Mouse (Mus musculus): ENCODE measurements at regions not wholly inside any gene's neighbourhood (a gene's known extent, or its start where the extent isn't known, plus 50 kb on each side); places are given as distances from the start of the nearest gene placed in this dataset.

- H3K4me3 ChIP-seq, result no peak overlapping the region
- no peak overlapping the region for H3K27ac ChIP-seq
- no peak for TF ChIP-seq CTCF (IDR thresholded peaks at IDR 0.05)
- intact Hi-C loops (cut with DNase I), result no loop called here
- DNase-seq, result no peak
Observed at GRCm38 (mm10) chr8:46394750-46395149, 76.1 kb upstream of the Acsl1 start.

DNA sequence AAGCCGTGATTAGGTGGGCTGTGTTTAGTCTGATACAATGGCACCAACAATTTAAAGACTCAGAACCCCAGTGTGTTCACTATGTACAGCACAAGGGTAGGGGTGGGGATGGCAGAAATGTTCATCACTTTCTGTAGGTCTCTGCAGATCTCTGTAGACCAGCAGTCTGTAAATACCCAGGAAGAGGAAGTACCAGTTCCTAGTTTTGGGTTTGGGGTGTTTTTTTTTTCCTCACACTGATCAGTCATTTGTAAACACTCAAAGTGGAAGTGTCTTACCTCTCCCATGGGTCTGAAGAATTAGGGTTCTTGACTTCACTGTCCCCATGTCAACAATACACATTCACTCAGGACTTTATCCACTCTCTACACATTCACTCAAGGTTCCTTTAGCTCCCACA lies 75.5 kb upstream of the Acsl1 start:
- Histone ChIP-seq H3K4me3 (no peak overlapping the region), H3K27ac (no peak overlapping the region)
- intact Hi-C loops (cut with DNase I), result no loop called here
- no peak for TF ChIP-seq CTCF (IDR thresholded peaks at IDR 0.05)
- DNase-seq, result no peak

- intact Hi-C loops (cut with DNase I), result no loop called here
Observed at GRCm38 (mm10) chr8:46397081-46397480, 73.8 kb upstream of the Acsl1 start.

GRCm38 (mm10) chr8:46397777-46398176 lies 73.1 kb upstream of the Acsl1 start:
- no peak for DNase-seq
- no peak overlapping the region for H3K4me3 ChIP-seq
- intact Hi-C loops (cut with DNase I), result no loop called here
- TF ChIP-seq CTCF (IDR thresholded peaks at IDR 0.05), result no peak
- H3K27ac ChIP-seq, result no peak overlapping the region

More at GRCm38 (mm10) chr8:46397081-46397480, 73.8 kb upstream of the Acsl1 start:
- TF ChIP-seq CTCF (IDR thresholded peaks at IDR 0.05), result no peak
- DNase-seq, result no peak
- H3K27ac ChIP-seq, result no peak overlapping the region
- no peak overlapping the region for H3K4me3 ChIP-seq

- DNase-seq, result no peak
- no peak overlapping the region for H3K27ac ChIP-seq
- no peak for TF ChIP-seq CTCF (IDR thresholded peaks at IDR 0.05)
- intact Hi-C loops (cut with DNase I), result no loop called here
- H3K4me3 ChIP-seq, result no peak overlapping the region
Observed at GRCm38 (mm10) chr8:46400595-46400994, 70.2 kb upstream of the Acsl1 start.

- no peak for TF ChIP-seq CTCF (IDR thresholded peaks at IDR 0.05)
- no peak overlapping the region for H3K27ac ChIP-seq
- DNase-seq, result no peak
- H3K4me3 ChIP-seq, result no peak overlapping the region
- intact Hi-C loops (cut with DNase I), result no loop called here
Observed at GRCm38 (mm10) chr8:46403877-46404560, 66.8 kb upstream of the Acsl1 start.

DNA sequence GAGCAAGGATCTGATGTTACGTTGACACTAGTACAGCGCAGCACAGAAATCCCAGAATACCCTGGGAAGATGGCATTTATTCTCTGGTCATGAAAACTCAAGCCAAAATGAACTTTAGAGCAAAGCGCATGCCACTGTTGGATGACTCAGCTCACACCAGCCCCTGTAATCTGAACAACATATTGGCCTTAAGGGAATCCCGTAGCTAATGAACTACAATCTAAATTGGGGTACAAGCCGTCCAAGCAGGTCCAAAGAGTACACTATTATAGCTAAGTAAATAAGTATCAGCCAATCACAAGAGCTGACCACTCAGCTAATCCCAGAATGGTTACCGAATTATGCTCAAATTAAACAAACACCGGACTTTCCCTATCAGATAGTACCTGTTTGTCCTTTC lies 62.0 kb upstream of the Acsl1 start:
- H3K4me3 ChIP-seq, result no peak overlapping the region
- no peak for DNase-seq
- intact Hi-C loops (cut with DNase I), result no loop called here
- no peak overlapping the region for H3K27ac ChIP-seq
- no peak for TF ChIP-seq CTCF (IDR thresholded peaks at IDR 0.05)

DNA sequence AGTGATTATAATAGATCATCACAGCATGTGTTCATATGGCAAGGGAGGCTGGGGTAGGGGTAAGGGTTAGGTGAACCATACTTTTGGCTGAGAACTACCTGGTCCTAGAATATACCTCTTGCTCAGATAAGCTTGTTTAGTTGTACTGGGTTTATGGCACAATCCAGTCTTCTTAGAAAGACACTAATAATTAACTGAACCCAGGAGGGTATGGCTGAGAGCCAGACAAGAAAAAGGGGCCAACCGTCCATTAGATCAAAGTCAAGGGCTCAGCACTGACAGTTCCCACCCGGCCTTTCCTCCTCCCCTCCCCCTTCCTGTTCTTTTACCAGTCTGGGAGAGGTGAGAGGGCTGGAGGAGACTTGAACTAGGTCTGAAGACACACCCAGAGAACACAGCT lies 61.5 kb upstream of the Acsl1 start:
- no peak for TF ChIP-seq CTCF (IDR thresholded peaks at IDR 0.05)
- H3K27ac ChIP-seq, result no peak overlapping the region
- no peak for DNase-seq
- intact Hi-C loops (cut with DNase I), result no loop called here
- no peak overlapping the region for H3K4me3 ChIP-seq

GRCm38 (mm10) chr8:46411877-46412625 lies 58.8 kb upstream of the Acsl1 start:
- intact Hi-C loops (cut with DNase I), result no loop called here
- Histone ChIP-seq H3K4me3 (no peak overlapping the region), H3K27ac (peak overlapping the region; percentile 84; the same call in 1 of the 2 replicates)
- no peak for DNase-seq
- no peak for TF ChIP-seq CTCF (IDR thresholded peaks at IDR 0.05)

DNA sequence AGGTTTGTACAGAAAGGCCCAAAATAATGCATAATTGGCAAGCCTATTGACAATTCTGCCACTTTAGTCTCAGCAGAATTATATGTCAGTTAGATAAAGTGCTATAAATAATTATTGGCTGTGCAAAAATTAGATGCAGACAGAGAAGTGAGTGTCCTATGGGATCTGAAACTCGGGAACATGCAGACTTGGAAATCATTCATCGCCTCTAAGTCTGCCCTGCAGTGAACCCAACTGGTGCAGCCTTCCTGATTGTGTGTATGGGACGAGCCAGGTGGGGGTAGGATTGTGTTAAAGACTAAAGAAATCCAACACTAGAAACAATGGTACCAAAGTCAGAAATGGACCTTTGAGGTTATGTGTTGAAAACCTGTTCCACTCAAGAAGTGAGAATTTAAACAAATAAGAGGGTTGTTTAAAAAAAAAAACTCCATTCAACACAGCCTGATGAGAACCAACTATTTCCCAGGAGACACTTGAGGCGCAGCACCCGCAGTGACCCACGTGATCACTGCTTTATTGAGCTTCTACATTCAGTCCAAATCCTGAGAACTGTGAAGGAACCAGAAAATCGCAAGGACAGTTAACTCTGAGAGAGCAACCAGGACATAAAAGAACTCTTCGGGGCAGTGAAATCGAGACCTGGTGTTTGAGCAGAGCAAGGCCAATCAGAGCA lies 57.4 kb upstream of the Acsl1 start:
- TF ChIP-seq CTCF (IDR thresholded peaks at IDR 0.05), result no peak
- intact Hi-C loops (cut with DNase I), result loop anchor here (2.0 kb wide), 1 partner anchor 57 kb away; the partner anchor contains the start of gene Acsl1
- peak overlapping the region; percentile 84 for H3K27ac ChIP-seq
- DNase-seq, result no peak
- H3K4me3 ChIP-seq, result no peak overlapping the region

DNA sequence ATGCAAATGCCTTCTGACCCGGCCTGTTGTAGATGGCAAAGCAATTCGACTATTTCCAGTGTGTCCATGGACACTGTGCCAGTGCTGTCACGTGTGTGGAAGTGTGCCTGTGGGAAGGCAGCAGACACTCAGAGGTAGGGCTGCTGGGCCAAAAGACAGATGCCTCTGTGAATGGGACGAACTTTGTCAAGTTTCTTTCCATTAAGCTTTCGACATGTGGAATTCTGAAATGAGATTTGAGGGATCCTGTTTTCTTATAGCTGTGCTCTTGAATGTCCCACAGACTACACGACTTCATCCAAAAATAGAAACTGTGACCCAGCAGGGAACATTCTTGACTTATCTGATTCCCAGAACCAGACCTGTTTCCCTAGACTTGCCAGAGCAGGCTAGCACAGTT lies 56.0 kb upstream of the Acsl1 start:
- TF ChIP-seq CTCF (IDR thresholded peaks at IDR 0.05), result no peak
- Histone ChIP-seq H3K27ac (peak overlapping the region; percentile 84), H3K4me3 (no peak overlapping the region)
- DNase-seq, result peak; percentile 82
- intact Hi-C loops (cut with DNase I), result loop anchor here (2.0 kb wide), 1 partner anchor 56 kb away; the partner anchor contains the start of gene Acsl1

- TF ChIP-seq CTCF (IDR thresholded peaks at IDR 0.05), result no peak
- intact Hi-C loops (cut with DNase I), result no loop called here
- Histone ChIP-seq H3K4me3 (no peak overlapping the region), H3K27ac (no peak overlapping the region)
- no peak for DNase-seq
Observed at GRCm38 (mm10) chr8:46419402-46419801, 51.4 kb upstream of the Acsl1 start.

DNA sequence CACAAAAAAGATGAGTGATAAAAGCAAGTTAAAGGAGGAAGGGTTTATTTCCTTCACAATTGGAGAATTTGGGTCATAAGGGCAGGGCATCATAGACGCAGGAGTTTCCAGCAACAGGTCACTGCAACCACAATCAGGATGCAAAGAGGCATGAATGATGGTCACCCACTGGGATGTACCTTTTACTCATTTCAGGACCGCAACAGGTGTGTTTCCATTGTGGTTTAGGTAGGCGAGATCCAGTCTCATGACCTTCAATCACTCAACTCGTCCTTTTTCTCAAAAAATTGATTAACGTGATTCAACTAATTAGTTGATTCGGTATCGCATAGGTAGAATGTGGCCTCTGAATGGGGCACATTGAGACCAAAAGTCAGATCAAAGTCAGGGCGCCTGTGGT lies 50.4 kb upstream of the Acsl1 start:
- no peak overlapping the region for H3K4me3 ChIP-seq
- intact Hi-C loops (cut with DNase I), result no loop called here
- H3K27ac ChIP-seq, result no peak overlapping the region
- DNase-seq, result no peak
- no peak for TF ChIP-seq CTCF (IDR thresholded peaks at IDR 0.05)
